Mouse (Mus musculus) bone marrow macrophage, adult 2 months (primary cell): ENCODE results near the gene Smim6. TPM values are rescaled to one million over a fixed set of nuclear protein-coding genes. Genes with fewer than 3 reads are reported as not detected.
A peak's percentile ranks its signal among the peaks of the same experiment; 100 is the strongest.

ENCODE experiments used
- H3K27ac ChIP-seq: 2 replicates; pipeline ENCODE4 v1.5.1; 2012; ENCODE audit warnings: low read depth, low read length; ENCODE audit not compliant: insufficient read depth
- H3K4me1 ChIP-seq: 2 replicates; pipeline ENCODE4 v1.6.1; 2012; ENCODE audit warnings: low read length; ENCODE audit not compliant: control insufficient read depth, insufficient read depth
- H3K4me3 ChIP-seq: 2 replicates; pipeline ENCODE4 v1.5.1; 2012; ENCODE audit warnings: mild to moderate bottlenecking, low read length, moderate library complexity; ENCODE audit not compliant: insufficient read depth
- CTCF ChIP-seq: IDR thresholded peaks from 2 replicates; pipeline ENCODE4 v1.5.1; 2012; ENCODE audit warnings: low read depth, mild to moderate bottlenecking, low read length, moderate library complexity
- POLR2A ChIP-seq: IDR thresholded peaks from 2 replicates; pipeline ENCODE4 v1.6.1; 2012; ENCODE audit warnings: mild to moderate bottlenecking, low read depth, low read length, borderline replicate concordance
- polyA plus RNA-seq: library from polyadenylated mRNA; stranded (reverse); fragments of >200 nt; gene quantifications from 2 replicates; pipeline ENCODE4 v1.2.4, GENCODE M21; 2012; ENCODE audit not compliant: missing spikeins, insufficient read depth, insufficient read length

Smim6 gene
- polyA plus RNA-seq, 1 experiment: not detected

DNA sequence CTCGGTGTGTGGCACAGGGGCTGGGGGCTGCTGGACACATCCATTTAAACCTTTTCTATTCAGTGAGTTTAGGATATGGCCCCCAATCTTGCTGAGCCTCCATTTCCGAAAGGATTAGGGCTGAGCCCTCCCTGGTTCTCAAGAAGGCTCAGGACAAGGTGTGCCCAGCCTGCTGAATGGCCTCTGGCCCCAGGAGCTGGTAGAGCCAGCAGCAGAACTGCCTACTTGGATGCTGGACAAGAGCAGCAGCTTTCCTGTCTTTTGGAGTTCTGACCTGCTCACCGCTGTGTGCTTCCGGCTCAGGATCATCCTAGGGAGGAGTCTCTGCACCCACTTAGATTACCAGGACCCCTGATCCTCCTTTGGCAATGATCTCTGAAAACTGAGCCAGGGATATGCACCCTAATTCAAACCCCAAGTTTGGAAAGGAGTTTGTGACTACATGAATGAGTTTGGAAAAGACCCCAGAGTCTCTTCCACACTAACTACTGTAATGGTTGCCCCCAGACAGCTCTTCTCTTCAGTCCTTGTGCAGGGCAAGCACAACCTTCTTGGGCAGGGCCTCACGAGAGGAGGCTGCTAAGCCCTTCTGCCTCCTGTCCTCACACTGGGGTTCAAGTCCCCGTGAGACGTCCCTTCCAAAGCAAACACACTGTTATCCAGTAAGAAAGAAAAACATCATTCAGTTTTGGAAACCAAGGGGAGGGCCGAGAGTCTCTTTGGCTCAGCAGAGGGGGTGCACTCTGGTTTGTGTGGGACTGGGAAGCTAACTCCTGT is 11.1 kb upstream of the Smim6 start:
- Histone ChIP-seq H3K4me3 (no peak overlapping the region), H3K4me1 (peaks cover 33% of the 10 kb centered on the region), H3K27ac (no peak overlapping the region)

DNA sequence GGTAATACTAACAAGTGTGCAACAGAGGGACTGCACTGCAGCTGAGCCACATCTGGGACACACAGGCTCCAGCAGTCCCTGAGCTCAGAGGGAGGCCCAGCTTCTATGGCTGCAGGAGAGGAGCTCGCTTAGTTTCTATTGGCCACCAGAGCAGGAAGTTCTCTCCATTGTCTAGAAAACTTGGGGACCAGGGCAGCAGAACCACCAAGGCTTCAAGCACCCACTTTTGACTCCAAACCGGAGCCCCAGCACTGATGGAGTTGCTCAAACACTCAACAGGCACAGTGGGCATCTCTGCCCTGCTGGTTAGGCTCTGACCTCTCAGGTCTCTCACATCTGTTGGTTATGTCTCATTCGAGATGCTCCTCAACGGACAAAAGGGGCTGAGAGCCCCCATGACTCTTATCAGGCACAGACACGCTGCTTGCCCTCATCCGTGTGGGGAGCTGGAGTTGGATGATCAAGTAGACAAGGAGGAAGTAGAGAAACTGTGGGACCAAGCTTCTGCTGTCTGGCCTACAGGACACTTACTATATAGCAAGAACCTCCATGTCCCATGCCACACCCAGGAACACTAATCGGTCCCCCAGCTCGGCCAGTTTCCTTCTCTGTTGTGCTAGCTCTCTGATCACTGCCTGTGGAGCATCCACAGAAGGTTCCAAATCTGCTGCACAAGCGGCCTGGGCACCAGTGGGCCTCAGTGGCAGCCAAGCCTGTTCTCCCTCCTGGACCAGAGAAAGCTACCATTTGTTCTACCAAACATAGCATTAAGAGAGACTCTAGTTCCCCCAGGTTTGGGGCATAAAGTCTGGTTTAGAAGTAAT is 10.3 kb upstream of the Smim6 start:
- Histone ChIP-seq H3K27ac (no peak overlapping the region), H3K4me1 (peaks cover 33% of the 10 kb centered on the region), H3K4me3 (no peak overlapping the region)
- no peak for TF ChIP-seq CTCF
- TF ChIP-seq POLR2A: no peak

More for the DNA sequence above, 11.1 kb upstream of the Smim6 start:
- TF ChIP-seq POLR2A: no peak

DNA sequence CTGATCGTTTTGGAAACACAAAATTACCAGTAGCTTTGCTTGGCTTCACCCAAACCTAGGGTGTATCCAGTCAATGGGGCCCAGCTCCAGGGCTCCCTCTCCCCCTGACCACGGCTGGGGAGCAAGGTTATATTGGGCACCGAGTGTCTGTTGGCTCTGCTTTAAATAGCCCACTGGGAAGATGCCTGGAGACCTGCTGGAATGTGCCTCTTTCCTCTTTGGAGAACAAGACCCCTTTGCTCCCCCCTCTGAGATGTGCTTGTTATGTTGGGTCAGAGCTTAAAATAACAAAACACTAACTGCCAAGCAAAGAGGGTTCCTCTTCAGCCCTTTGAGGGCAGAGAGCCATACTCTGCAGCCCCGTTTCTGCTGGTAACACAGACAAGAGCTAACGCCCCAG is 9.6 kb upstream of the Smim6 start:
- TF ChIP-seq CTCF (no peak), POLR2A (no peak)
- H3K27ac ChIP-seq: peak overlapping the region; percentile 71
- no peak overlapping the region for H3K4me3 ChIP-seq
- H3K4me1 ChIP-seq: peaks cover 33% of the 10 kb centered on the region

DNA sequence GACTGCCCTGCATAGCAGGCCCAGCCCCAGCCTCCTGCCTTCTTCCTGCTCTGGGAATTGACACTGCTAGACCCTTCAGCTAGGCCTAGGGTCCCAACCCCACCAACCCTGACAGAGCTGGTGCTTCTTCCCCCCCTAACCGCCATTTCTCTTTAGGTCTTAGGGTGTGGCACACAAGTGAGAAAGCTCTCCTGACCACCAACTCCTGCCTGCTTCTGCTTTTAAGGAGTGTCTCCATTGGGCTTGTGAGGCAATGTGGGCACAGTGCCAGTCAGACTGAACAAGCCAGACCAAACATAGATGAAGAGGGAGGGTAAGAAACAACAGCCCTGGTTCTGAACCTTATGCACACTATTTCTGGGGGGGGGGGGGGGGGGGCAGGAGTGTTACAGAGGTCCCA is 9.0 kb upstream of the Smim6 start:
- peak overlapping the region; percentile 85 for H3K27ac ChIP-seq
- no peak for TF ChIP-seq POLR2A
- TF ChIP-seq CTCF: no peak
- H3K4me3 ChIP-seq: no peak overlapping the region
- H3K4me1 ChIP-seq: peaks cover 33% of the 10 kb centered on the region

DNA sequence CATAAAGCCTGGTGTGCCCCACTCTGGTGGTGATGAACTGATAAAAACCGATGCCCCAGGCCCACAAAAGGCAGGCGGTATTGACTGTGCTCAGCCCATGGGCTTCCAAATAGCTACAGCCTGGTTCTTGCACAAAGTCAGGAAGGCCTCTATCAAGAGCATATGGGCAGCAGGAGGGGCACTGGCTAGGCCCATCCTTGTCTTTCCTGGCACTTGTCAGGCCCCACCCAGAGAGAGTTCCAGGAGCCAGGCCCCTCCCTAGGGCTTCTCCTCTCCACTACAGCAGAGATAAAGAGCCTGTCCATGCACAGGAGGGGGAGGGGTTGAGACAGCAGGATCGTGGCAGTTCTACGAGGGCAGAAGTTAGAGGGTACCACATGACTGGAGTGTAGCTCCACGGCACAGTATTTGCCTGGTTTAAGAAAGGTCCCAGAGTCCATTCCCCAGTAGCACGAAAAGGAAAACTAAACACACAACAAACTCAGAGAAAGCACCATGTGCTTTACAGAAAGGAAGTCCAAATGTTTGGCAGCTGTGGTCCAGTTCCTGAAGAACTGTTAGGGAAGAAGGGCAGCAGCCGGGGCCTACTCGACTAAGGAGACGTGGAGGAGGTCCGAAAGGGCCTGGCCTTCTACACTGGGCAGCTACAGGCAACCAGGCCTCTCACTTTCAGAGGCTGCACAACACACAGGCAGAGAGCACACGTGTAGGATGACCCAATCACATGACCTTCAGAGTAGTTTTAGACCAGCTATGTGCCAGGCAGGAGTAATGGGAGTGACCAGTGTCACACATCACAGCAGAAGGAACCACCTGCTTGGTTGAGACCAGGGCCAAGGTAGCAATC is 8.2 kb upstream of the Smim6 start:
- TF ChIP-seq CTCF: no peak
- TF ChIP-seq POLR2A: no peak
- Histone ChIP-seq H3K4me1 (peaks cover 33% of the 10 kb centered on the region), H3K27ac (peak overlapping the region; percentile 85), H3K4me3 (no peak overlapping the region)

DNA sequence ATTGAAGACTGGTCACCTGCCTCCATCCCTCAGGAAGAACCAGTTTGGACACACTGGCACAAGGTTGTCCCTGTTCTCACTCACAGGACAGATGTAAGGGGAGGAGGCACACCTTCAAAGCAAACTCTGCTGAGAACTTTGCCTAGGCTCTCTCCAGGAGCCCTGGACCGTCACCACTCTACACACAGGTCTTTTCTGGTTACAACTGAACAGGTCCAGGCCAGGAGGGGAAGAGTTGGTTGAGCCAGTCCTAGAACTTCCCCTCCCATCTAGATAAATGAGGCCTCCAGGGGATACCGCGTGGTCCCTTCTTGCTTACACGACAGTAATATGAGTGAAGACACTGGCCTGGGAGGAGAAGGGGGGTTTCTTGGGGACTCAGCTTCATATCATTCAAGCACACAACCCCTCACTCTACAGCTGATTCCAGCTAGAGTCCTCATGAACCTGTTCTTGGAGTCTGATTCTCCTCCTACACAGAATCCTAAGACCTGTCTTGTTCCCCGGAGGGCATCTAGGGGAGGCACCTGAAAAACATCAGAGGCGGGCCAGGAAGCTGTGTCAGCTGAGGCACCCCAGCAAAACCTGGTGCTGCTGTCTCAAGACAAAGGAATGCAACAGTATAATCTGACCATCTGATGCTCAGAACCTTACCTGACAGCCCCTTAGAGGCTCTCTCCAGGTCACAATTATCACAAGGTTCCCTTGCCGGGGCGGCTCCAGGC is 7.4 kb upstream of the Smim6 start:
- peaks cover 33% of the 10 kb centered on the region for H3K4me1 ChIP-seq
- H3K4me3 ChIP-seq: no peak overlapping the region
- TF ChIP-seq CTCF (no peak), POLR2A (no peak)
- peak overlapping the region; percentile 85 for H3K27ac ChIP-seq

DNA sequence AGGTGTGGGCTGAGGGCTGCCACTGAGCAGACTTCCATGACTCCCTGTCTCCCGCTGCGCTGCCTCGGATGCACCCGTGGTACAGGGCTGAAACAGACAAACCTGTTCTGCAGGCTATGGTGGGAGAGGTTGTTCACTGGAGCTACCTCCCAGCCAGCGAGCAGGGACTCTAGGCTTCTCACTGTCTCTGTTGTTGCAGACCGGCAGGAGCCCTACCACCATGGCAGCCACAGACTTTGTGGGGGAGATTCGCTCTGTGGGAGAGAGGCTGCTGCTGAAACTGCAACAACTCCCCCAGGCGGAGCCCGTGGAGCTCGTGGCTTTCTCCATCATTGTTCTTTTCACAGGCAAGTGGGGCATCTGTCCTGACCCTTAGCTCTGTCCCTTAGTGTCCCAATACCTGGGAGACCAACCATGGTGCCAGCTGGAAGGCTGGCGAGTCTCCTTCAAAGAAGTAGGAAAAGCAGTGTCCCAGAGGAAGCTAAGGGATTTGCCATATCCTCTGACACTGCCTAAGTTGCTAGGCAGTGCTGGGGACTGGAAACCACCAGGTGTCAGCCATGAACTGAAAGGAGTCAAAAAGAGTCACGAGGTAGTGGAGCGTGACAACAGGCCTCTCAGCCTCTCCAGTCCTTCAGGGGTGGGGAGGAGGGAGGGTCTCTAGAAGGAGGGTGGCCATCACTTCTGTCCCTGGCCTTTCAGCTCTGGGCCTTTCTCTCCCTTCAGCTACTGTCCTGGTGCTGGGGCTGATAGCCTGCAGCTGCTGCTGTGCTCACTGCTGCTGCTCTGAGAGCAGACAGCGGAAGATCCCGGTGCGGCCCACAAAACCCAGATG is 6.6 kb upstream of the Smim6 start:
- no peak for TF ChIP-seq CTCF
- no peak for TF ChIP-seq POLR2A
- H3K27ac ChIP-seq: no peak overlapping the region
- H3K4me1 ChIP-seq: peaks cover 33% of the 10 kb centered on the region
- no peak overlapping the region for H3K4me3 ChIP-seq

DNA sequence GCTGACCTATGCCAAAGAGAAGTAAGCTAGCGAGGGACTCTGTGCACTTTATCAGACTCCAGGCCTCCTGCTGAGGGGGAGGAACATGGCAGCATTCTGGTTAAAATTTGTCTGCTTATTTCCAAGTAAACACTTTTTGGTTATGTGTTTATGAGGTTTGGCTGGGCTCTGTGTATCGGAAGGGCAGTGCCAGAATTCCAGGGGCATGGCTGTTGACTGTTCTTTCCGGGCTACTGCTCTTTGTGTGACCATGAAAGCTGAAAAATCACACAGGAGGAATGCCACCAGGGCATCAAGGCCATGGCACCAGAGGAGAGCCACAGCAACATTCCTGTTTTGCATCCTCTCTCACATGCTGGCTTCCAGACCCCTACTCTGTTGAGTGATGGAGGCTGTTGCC is 5.7 kb upstream of the Smim6 start:
- peaks cover 33% of the 10 kb centered on the region for H3K4me1 ChIP-seq
- no peak overlapping the region for H3K4me3 ChIP-seq
- TF ChIP-seq CTCF (no peak), POLR2A (no peak)
- no peak overlapping the region for H3K27ac ChIP-seq
